Mouse (Mus musculus) megakaryocyte, embryonic 14.5 days (primary cell): ENCODE measurements around the gene Tecta.

Experiments used
- FLI1 ChIP-seq: IDR thresholded peaks from 2 replicates; pipeline ENCODE4 v1.6.1; 2012; ENCODE audit warnings: low read length, inconsistent platforms, mixed read lengths
- GATA1 ChIP-seq: IDR thresholded peaks from 3 replicates; pipeline ENCODE4 v1.6.1; 2012; ENCODE audit warnings: mixed read lengths, low read length, inconsistent platforms, borderline replicate concordance

GRCm38 (mm10) chr9:42326688-42327440, 72.9 kb downstream of the Tecta start:
- TF ChIP-seq GATA1, result no peak
- no peak for TF ChIP-seq FLI1
